Mouse (Mus musculus): Measurements from ENCODE around the gene Galnt10. TPM values are rescaled to one million over a fixed set of nuclear protein-coding genes. Genes with fewer than 3 reads are reported as not detected.
A peak's percentile ranks its signal among the peaks of the same experiment; 100 is the strongest.

Galnt10 gene
- total RNA-seq, 2 experiments from 2014 or later: 12.2 to 13.0 TPM

DNA sequence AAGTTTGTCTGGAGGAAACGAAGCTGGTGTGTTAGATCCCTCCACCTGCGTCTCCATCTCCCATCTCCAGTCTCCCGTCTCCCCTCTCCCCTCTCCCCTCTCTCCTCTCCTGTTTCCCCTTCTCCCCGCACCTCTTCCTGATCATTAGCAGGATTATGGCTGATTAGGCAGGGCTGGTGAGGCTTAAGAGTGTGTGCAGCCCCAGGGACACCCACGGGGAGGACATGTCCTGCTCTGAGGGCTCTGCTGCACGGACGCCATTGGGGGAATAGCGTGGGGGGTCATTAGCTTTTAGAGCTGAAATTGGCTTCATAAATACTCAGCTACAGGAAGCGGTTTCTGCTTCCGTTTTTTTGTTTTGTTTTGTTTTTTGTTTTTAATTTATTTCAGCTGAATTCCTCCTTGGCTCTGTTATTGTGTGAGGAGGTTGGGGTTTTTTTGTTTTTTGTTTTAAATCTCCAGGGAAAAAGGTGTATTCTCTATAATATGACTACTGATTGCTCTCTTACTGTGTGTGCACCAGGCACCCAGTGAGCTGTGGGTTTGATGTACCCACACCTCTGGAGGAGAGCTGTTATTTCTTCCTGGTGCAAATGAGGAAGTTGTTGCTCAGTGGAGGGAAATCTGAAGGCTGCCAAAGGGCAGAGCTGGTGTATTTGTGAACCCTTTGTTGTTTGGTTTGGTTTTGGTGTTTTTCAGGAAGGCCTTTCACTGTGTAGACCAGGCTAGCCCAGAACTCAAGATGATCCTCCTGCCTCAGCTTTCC lies 40.6 kb downstream of the Galnt10 start:
- intact Hi-C loops (cut with DNase I): no loop called here

DNA sequence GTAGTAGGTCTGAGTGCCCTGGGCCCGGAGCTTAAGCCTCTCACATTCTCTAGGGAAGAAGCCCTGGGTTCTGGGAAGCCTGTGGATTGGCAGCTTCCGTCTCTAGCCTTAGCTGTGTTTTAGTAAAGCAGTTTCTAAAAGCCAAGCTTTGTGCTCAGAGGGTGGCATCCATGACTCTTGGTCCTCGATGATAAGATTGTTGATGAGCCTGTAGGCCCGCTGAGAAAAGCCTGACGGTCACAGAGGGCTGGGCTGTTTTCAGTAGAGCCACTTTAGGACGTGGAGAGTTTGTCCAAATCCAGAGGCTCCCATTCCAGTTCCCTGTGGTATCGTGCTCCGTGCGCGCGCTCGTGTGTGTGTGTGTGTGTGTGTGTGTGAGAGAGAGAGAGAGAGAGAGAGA lies 41.6 kb downstream of the Galnt10 start:
- intact Hi-C loops (cut with DNase I): no loop called here
- DNase-seq: no peak

More for the DNA sequence above, 40.6 kb downstream of the Galnt10 start:
- no peak for DNase-seq

DNA sequence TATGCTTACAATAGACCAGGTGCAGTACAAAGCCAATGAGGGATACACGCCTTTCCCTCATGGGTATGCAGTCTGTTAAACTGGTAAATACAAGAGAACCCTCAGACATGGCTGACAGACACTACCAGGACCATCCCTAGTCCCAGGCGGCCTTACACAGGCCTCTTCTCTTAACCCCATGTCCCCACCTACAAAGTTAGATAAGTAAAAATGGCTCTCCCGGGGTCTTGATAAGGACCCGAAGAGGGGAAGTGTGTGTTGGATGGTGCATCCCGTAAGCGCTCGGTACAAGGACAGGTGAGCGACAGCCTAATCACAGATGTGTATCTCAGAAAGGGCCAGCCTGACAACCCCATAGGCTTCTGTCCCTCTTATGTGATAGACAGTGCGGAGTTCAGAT lies 42.0 kb downstream of the Galnt10 start:
- no peak for DNase-seq
- intact Hi-C loops (cut with DNase I): no loop called here

DNA sequence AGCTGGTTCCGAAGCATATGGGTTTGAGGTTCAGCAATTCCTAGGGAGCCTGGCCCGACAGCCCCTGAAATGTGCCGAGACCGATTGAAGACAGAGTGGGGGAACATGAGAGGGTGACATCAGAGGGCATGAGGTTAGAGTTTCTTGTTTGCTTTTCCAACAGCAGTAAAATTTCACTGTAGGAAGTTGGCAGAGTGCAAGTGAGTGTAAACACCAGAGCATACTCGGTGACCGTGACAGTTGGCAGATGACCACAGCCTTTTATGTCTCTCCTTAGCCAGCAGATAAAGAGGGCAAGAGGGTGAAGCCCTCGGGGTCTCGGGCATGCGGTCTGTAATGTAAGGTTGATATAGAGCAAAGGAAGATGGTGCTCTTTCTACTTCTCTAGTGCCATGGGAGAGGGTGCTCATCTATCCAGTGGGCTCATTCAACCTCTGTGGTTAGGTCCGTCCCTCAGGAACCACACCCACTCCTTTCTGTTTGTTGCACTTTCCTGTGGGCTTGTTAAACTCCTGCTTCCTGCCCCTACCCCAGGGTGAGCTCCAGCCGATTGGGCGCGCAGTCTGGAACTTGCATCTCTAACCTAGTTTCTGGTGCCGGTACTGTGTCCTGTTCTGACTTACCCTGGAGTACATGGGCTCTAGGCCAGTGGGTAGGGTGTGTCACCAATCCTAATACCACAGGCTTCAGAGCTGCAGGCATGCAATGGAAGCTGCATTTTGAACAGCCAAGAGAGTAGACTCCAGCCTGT lies 43.1 kb downstream of the Galnt10 start:
- DNase-seq: peak; percentile 29 to 50
- intact Hi-C loops (cut with DNase I): no loop called here

DNA sequence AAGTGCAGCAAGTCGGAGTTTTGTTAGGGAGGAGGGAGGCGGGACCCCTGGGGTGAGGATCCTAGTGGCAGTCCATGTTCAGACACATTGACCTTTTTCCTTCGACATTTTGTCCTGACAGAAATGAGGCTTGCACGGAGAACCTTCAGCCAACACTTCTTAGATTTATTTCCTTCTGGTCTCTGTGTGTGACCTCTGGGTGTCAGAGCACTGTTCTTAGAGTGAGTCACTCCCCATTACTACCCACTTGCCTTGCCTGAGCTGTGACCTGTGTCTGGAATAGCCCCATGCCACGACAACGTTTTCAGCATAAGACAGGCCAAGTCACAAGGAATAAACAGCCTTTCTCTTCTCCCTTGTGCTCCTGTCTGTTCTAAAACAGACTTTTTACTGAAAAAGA lies 44.6 kb downstream of the Galnt10 start:
- intact Hi-C loops (cut with DNase I): no loop called here
- no peak for DNase-seq

DNA sequence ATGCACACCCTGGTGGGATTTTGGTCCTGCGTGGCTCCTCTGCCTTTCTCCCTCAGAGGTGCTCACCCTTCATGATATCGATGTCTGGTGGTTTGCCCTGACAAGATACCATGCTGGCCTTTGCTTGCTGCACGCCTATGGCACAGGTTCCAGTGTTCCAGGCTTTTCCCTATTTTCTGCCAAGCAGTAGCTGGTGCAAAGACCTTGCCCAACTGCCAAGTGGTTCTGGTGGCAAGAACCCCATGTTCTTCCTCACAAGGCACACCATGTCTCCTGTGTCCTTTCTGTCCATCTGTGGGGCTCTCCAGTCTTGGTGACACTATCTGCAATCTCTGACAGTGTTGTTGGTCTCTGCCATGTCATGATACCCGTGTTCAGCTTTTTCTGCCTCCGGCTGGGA lies 45.6 kb downstream of the Galnt10 start:
- intact Hi-C loops (cut with DNase I): no loop called here
- no peak for DNase-seq

DNA sequence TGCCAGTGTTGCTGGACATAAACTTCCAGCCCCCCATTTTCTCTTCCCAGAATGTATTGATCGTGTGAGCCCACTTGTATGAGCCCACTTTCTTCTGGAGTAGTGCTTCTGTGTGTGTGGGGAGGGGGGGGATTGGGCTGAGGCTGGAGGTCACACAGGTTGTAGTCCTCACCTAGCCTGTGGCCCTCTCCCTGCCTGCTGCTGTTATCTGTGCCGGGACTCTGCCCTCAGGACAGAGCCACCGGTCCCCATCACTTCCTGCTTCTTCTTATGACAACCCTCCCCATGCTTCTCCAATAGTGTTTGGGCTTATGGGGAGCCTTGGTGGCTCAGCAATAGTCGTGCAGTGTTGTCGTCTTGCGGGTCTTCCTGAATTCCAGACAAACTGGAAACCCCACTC lies 46.7 kb downstream of the Galnt10 start:
- intact Hi-C loops (cut with DNase I): no loop called here
- no peak for DNase-seq

DNA sequence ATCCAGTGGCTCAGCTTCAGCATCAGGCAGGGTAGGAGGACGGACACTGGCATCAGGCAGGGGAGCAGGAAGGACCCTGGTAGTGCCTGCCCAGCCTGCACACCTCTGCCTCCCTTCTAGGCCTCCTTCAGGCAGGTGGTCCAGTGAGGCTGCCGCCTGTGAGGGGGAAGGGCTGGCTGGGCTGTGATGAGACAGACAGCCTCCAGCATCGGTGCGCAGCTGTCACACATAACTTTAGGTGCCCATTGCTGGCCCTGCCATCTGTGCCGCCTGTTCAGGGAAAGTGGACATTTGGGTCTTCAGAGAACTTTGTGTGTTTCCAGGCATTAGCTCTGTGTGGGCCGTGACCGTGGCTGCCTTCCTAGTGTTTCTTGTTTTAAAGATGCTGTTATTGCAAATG lies 47.5 kb downstream of the Galnt10 start:
- no peak for DNase-seq
- intact Hi-C loops (cut with DNase I): no loop called here

DNA sequence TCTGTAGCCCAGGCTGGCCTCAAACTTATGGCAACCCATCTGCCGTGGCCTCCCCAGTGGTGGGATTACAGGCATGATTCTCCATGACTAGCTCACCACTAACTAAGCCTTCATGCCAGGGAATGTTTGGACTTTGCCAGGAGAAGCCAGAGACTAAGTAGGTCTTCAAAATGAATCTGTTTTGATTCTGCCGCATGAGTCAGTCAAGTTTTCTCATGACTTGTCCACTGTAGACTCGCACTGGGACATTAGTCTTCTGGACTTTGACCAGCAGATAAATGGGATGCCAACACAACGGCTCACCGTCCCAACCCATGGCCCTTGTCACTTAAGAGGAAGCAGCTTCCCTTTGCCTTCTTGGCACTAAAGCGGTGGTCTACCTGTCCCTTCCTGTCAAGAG lies 49.2 kb downstream of the Galnt10 start:
- intact Hi-C loops (cut with DNase I): no loop called here
- no peak for DNase-seq

DNA sequence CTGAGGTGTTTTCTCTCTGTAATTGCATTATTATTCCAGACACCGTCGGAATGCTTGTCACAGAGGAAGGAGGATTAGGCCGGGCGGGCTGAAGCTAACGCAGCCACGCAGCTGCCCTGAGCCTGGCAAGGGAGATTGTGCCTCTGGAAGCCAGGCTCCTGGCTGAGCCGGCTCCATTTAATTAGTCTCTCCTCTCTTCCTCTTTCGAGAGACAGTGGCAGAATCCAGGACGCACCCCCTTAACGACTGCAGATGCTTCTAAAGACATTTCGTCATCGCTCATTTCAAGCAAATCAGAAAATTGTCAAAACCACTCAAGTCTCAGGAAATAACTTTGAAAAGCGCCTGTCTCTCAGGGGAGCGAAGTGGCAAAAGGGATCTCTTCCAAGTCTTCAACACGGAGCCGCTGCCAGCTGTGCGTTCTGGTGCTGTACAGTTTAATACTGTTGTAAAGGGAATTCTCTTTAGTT lies 51.0 kb downstream of the Galnt10 start:
- intact Hi-C loops (cut with DNase I): loop anchor here (2.0 kb wide), 1 partner anchor 51 kb away; the partner anchor contains the start of gene Galnt10
- no peak for DNase-seq

DNA sequence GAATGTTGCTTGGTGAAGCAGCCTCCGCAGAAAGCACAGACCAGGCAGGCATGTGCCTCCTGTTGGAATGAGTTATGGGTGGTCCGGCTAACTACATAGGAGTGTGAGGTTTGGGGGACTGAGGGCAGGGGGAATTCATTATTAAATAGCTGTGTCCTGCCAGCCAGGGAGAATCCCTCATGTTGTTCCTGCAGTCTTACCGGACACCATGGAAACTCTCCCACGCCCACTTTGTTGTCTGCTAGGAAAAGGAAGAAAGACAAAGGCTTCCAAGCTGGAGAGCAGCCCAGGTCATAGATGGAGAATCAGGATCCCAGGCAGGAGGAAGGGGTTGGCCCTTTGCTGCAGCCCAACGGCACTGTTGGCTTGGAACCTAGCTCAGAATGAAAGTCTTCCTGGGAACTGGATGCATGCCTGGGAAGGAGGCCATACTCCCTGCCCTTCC lies 51.6 kb downstream of the Galnt10 start:
- intact Hi-C loops (cut with DNase I): loop anchor here (2.0 kb wide), 1 partner anchor 52 kb away; the partner anchor contains the start of gene Galnt10
- peak; percentile 69 to 74 for DNase-seq

DNA sequence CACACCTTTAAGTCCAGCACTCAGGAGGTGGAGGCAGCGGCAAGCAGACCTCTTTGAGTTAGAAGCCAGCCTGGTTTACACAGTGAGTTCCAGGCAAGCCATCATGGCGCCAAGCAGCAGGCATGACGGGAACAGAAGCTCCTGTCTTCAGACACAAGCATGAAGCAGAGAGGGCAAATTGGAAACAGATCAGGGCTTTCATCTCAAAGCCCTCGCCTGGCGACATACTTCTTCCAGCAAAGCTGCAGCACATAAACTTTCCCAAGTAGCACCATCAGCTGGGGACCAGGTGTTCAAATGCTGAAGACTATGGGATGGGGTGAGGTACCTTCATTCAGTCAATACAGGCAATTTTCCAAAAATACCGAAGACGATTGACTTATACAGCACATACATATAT lies 54.9 kb downstream of the Galnt10 start:
- no peak for DNase-seq
- intact Hi-C loops (cut with DNase I): no loop called here

DNA sequence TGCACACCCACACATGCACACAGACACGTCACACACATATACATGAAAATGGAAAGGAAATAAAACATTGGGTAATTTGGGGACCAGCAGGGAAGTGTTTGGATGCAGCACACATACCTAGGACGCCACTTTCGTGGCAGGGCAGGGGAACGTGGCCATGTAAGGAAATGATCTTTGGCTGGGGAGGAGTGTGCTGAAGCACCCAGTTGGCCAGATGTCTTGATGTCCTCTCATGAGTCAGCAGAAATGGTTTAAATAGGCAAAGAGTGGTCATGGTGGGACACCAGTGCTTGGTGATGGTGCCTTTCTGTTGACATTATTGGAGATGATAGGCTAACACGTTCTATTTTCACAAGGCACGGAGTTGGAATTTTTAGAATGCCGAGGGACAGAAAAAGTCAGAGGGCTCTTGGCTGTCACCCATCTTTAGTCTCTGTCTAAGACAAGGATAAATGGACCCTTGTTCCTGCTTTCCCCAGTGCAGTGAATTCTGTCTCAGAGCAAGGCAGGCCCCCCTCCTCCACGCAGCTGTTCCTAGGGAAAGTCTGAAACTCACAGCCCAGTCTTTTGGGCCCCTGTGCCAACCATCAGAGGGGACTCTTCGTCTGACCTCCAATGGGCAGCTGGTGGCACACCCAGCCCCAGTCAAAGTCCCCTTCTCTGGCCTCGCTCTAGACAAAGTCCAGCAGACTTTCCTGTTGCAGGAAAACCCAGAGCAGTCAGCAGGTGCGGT lies 56.1 kb downstream of the Galnt10 start:
- intact Hi-C loops (cut with DNase I): no loop called here
- no peak for DNase-seq

DNA sequence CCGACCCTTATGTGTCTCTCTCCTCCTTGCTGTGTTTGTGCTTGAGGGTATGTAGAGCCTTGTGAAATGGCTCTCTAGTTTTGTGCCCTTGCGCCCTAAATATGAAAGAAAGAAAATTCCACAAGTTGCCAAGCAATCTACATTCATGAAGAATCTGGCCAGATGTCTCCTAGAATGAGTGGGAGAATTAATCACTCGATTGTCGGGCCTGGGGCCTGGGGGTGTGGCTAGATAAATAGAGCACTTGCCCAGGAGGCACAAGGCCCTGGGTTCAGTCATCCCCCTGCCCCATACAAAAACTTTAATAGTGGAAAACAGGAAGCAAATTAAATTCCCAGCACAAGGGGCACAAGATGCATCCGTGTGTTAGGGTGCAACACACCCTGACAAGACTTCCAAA lies 56.7 kb downstream of the Galnt10 start:
- DNase-seq: no peak
- intact Hi-C loops (cut with DNase I): no loop called here

DNA sequence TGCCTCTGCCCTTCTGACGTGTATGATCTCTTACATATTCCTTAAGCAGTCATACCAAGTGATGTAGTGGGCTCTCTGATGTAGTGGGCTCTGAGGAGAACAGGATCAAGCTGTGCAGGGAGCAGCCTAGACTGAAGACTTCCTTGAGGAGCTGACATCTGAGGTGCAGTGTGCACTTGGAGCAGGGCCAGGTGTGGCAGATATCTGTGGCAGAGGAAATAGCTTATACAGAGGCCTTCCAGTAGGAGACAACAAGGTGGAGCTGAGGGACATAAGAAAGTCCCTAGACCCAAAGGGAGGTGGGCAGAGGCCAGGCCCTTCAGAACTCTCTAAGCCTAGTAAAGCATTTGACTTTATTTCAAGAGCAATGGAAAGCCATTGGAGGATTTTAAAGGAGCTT lies 61.4 kb downstream of the Galnt10 start:
- no peak for DNase-seq
- intact Hi-C loops (cut with DNase I): no loop called here

DNA sequence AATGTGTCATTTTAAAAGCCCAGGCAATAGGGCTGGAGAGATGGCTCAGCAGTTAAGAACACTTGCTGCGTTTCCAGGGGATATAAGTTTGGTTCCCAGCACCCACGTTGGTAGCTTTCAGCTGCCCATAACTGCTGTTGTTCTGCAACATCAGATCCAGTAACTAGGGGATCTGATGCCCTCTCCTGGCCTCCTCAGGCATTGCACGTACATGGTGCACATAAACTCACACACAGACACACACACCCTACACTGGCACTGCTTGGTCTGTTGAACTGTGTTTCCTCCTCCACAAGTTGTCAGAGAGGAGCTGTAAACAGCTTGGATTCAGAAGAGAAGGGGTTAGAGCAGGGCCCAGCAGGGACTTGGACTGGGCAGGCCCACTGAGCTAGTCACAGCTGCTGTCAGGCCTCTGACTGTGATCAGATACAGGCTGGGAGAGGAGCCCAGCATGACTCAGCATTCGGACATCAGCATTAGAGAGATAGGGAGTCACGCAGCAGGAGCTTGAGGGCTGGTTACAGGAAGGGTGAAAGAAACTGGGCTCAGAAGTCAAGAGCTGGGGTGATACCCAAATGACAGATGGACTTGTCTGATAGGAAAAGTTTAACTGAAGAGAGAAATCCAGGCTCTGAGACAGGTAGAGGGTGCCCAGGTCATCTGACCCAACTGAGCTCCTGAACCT lies 62.0 kb downstream of the Galnt10 start:
- intact Hi-C loops (cut with DNase I): no loop called here

DNA sequence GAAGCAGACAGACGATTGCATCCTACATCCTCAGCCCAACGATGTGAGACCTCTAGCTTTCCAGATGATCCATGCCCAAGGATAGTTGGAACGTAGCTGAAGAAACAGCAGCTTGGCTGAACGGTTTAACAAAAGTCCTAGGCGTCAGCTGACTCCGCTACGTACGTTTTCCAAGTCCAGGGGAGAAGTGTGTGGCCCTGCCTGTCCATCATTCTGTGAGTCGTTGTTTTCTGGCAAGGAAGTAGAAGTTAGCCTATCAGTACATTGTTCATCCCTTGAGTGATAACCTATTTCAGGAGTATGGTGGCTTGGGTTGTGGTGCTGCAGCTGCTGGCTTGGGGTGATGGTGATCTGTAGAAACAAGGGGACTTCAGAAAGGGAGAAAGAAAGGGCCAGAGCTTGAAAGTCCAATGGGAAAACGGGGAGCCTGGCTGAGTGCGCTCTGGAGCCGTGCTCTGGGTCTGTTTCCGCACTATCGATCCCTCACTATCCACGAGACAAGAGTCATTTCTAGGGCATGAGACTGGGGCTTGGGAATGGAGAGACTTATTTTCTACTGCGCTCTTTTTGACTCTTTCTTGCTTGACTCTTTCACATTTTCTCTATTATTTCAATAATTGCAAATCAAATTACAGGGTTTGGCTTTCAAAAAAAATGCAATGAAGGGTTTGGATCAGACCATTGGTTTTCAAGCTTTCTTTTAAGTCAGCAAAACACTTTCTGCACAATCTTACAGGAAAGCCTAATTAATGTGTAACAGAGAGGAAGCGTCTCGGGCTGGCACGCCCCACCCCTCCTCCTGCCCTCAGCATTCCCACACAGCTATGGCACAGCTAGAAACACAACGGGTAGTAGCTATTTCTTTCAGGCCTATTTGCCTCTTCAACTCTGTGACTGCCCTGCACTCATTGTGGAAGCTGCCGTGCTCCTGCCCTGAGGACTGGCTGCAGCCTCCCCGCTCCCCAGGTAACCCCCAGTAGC lies 63.2 kb downstream of the Galnt10 start:
- peak in 1 of 2 experiments; percentile 29 for DNase-seq
- intact Hi-C loops (cut with DNase I): no loop called here

More for the DNA sequence above, 62.0 kb downstream of the Galnt10 start:
- DNase-seq: peak; percentile 37 to 48

DNA sequence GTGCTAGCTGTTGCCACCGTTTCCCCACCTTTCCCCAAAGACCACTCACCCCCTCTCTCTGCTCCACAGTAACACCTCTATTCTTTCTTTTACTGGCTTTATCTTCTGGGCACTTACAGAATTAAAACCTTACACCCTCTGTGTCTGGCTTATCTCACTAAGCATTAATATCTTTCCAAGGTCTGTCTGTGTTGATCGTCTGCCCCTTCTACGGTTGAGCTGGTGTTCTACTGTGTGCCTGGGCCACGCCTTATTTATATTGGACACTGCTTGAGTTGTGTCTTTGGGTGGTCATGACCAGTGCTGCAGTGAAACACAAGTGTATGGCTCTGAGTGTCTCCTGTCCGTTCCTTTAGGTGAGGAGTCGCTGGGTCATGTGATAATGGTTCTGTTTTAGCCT lies 68.7 kb downstream of the Galnt10 start:
- intact Hi-C loops (cut with DNase I): no loop called here
- no peak for DNase-seq

DNA sequence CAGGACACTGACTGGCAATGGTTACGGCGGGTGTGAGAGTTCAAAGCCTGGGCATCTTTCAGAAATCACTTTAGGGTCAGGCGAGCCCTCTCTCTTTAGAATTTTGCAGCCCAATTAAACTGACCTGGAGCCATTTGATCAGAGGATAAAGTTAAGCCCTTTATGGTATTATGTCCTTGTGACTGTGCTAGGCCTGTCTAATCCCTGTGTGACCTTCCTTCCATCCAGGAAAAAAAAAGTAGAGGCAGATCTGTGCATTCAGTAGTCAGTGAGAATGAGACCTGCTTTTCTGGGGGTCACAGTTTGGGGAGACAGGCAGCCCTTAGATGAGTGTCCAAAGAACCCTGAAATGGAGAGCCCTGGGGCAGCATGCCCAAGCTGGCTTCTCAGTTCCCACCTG lies 71.5 kb downstream of the Galnt10 start:
- intact Hi-C loops (cut with DNase I): loop anchor here (5.0 kb wide), 1 partner anchor 69 kb away; the partner anchor contains the start of gene Galnt10

More for the DNA sequence above, 71.5 kb downstream of the Galnt10 start:
- no peak for DNase-seq

Measured in heart, postnatal 10 days (tissue).